Mouse (Mus musculus): ENCODE results near the gene Eid3.

GRCm38 (mm10) chr10:82913772-82914171, 47.3 kb downstream of the Eid3 start:
- TF ChIP-seq POLR2A (IDR thresholded peaks at IDR 0.05; ENCODE audit: extremely low read depth, insufficient read depth, low read length) (no peak), CTCF (IDR thresholded peaks at IDR 0.05; ENCODE audit: extremely low read depth, insufficient read depth, low read length) (no peak)

Data from cortical plate, adult 2 months (tissue).